In the genomic region with DNA sequence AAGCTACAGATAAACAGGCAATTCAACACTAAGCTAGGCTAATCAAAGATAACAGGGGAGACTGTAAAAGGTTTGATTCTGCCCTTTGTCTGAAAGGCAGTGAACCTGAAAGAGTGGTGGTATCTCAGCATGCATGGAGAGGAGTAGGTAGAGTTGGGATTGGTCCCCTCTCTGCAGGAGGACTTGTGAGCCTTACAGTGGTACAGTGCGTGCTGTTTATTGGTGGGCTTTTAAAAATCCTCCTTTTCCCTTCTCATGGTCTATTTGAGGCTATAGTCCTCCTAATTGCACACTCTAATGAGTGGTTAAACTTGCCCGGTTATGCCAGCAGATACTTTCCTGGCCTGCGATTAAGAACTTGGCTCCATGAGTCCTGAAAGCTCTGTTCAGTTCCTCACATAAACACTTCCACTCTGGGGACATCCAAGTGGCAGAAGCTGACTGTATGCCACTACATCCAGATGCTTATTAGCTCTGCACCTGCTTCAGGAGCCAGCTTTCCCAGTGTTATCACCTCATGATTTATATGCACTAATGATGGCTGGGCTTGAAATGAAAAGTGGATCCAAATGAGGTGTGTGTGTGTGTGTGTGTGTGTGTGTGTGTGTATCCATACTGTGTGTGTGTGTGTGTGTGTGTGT, we compare ENCODE assay signal across 21 mouse cellular contexts.
DNase-seq lines count a peak whose midpoint lies in the region; ATAC-seq and TF ChIP-seq lines count a peak whose summit lies in the region.
"Had no signal": no experiment of that assay in that cellular context is flagged by ENCODE, and none has a peak within 500 bp of the region (broad histone marks: within the 10 kb centered on the region; RNA-seq: fewer than 3 reads in every experiment).

No protein-coding gene starts in this region.

- no peak overlapping the region for H3K27ac ChIP-seq in hindbrain, embryonic 12.5 days
- no peak overlapping the region for H3K27ac ChIP-seq in hindbrain, embryonic 10.5 days
- H3K27ac ChIP-seq in midbrain, postnatal 0 days (ENCODE audit: low read depth, low read length), result no peak overlapping the region
- H3K27ac ChIP-seq in midbrain, embryonic 10.5 days (replicated peaks), result no peak overlapping the region
- H3K27ac ChIP-seq in hindbrain, embryonic 14.5 days, result no peak overlapping the region
- H3K27ac ChIP-seq: embryonic facial prominence, embryonic 10.5 days; heart, adult 2 months; heart, embryonic 13.5 days; liver, embryonic 15.5 days; lung, embryonic 15.5 days had no signal

- ATAC-seq in hindbrain, embryonic 12.5 days (ENCODE audit: low FRiP score), result 0 out of 2 replicates have a peak, but pooled peaks have one; percentile 19
- no peak for ATAC-seq in midbrain, postnatal 0 days (ENCODE audit: low FRiP score)
- ATAC-seq in hindbrain, embryonic 14.5 days (ENCODE audit: low FRiP score), result peak; percentile 71
- ATAC-seq: CD4-positive, CD25-positive, alpha-beta regulatory T cell, adult 4 months had no signal

- no peak for DNase-seq in hindbrain, embryonic 10.5 days (ENCODE audit: low spot score)
- DNase-seq in midbrain, postnatal 0 days (ENCODE audit: low spot score), result peak; percentile 51
- no peak for DNase-seq in midbrain, embryonic 10.5 days (ENCODE audit: low spot score)
- DNase-seq in hindbrain, embryonic 14.5 days (ENCODE audit: low spot score), result no peak
- no peak for DNase-seq in thymus, adult 18-20 months
- DNase-seq in layer of hippocampus, postnatal 14 days (ENCODE audit: low spot score in 2 of 2), result no peak
- DNase-seq: adrenal gland, postnatal 14 days; cerebellum, adult 9-11 months; gastrocnemius, postnatal 36 days; heart, adult 2 months; heart, postnatal 14 days; kidney, adult 11 months; kidney, postnatal 4 days; liver; lung, postnatal 36 days had no signal

- H3K9ac ChIP-seq in hindbrain, embryonic 12.5 days, result no peak overlapping the region
- H3K9ac ChIP-seq in midbrain, postnatal 0 days (replicated peaks; ENCODE audit: low read length, poor library complexity, severe bottlenecking), result no peak overlapping the region
- no peak overlapping the region for H3K9ac ChIP-seq in hindbrain, embryonic 14.5 days
- H3K9ac ChIP-seq: heart, embryonic 13.5 days; liver, embryonic 15.5 days; lung, embryonic 15.5 days had no signal

- H3K36me3 ChIP-seq in hindbrain, embryonic 12.5 days, result no peaks in the 10 kb centered on the region
- no peaks in the 10 kb centered on the region for H3K36me3 ChIP-seq in hindbrain, embryonic 10.5 days
- H3K36me3 ChIP-seq in midbrain, postnatal 0 days (ENCODE audit: insufficient read depth, low read length), result no peaks in the 10 kb centered on the region
- no peaks in the 10 kb centered on the region for H3K36me3 ChIP-seq in midbrain, embryonic 10.5 days
- H3K36me3 ChIP-seq in hindbrain, embryonic 14.5 days (replicated peaks; ENCODE audit: control insufficient read depth, insufficient read depth), result no peaks in the 10 kb centered on the region
- H3K36me3 ChIP-seq: embryonic facial prominence, embryonic 10.5 days; heart, embryonic 13.5 days; liver, embryonic 15.5 days; lung, embryonic 15.5 days had no signal

- no peak overlapping the region for H3K4me3 ChIP-seq in hindbrain, embryonic 12.5 days
- no peak overlapping the region for H3K4me3 ChIP-seq in hindbrain, embryonic 10.5 days
- no peak overlapping the region for H3K4me3 ChIP-seq in midbrain, postnatal 0 days (ENCODE audit: low read depth, low read length)
- no peak overlapping the region for H3K4me3 ChIP-seq in midbrain, embryonic 10.5 days
- H3K4me3 ChIP-seq in hindbrain, embryonic 14.5 days (replicated peaks; ENCODE audit: low read length), result no peak overlapping the region
- H3K4me3 ChIP-seq: embryonic facial prominence, embryonic 10.5 days; heart, adult 2 months; heart, embryonic 13.5 days; liver, embryonic 15.5 days; lung, embryonic 15.5 days had no signal

- H3K4me1 ChIP-seq in hindbrain, embryonic 12.5 days, result peaks cover 3% of the 10 kb centered on the region; the same call in 1 of the 2 replicates
- H3K4me1 ChIP-seq in hindbrain, embryonic 10.5 days (replicated peaks), result peaks cover 7% of the 10 kb centered on the region; the same call in 1 of the 2 replicates
- H3K4me1 ChIP-seq in midbrain, postnatal 0 days (ENCODE audit: insufficient read depth, low read length), result no peaks in the 10 kb centered on the region
- peaks cover 10% of the 10 kb centered on the region for H3K4me1 ChIP-seq in midbrain, embryonic 10.5 days
- H3K4me1 ChIP-seq in hindbrain, embryonic 14.5 days (replicated peaks; ENCODE audit: control insufficient read depth, insufficient read depth, low read length), result no peaks in the 10 kb centered on the region
- H3K4me1 ChIP-seq: embryonic facial prominence, embryonic 10.5 days; heart, embryonic 13.5 days; liver, embryonic 15.5 days; lung, embryonic 15.5 days had no signal

- no peak overlapping the region for H3K4me2 ChIP-seq in hindbrain, embryonic 12.5 days (replicated peaks)
- no peak overlapping the region for H3K4me2 ChIP-seq in midbrain, postnatal 0 days (ENCODE audit: low read depth, low read length, poor library complexity, severe bottlenecking)
- no peak overlapping the region for H3K4me2 ChIP-seq in hindbrain, embryonic 14.5 days (replicated peaks)
- H3K4me2 ChIP-seq: heart, embryonic 13.5 days; liver, embryonic 15.5 days; lung, embryonic 15.5 days had no signal

- TF ChIP-seq CTCF in midbrain, postnatal 0 days (IDR thresholded peaks at IDR 0.05), result no peak

- 81% methylated on average over 3 of the region's 3 CpGs for WGBS in hindbrain, embryonic 12.5 days
- 81% methylated on average over 3 of the region's 3 CpGs for WGBS in hindbrain, embryonic 10.5 days
- WGBS in midbrain, postnatal 0 days, result 71% methylated on average over 3 of the region's 3 CpGs
- WGBS in midbrain, embryonic 10.5 days, result 85% methylated on average over 3 of the region's 3 CpGs
- WGBS in hindbrain, embryonic 14.5 days, result 66% methylated on average over 3 of the region's 3 CpGs

- H3K27me3 ChIP-seq in hindbrain, embryonic 12.5 days, result no peaks in the 10 kb centered on the region
- H3K27me3 ChIP-seq in hindbrain, embryonic 10.5 days (ENCODE audit: insufficient read depth, poor library complexity, severe bottlenecking), result no peaks in the 10 kb centered on the region
- H3K27me3 ChIP-seq in midbrain, postnatal 0 days (ENCODE audit: insufficient read depth, low read length), result no peaks in the 10 kb centered on the region
- H3K27me3 ChIP-seq in midbrain, embryonic 10.5 days (ENCODE audit: low read depth, poor library complexity, severe bottlenecking), result no peaks in the 10 kb centered on the region
- H3K27me3 ChIP-seq in hindbrain, embryonic 14.5 days (ENCODE audit: control insufficient read depth, insufficient read depth, low read length), result no peaks in the 10 kb centered on the region
- H3K27me3 ChIP-seq: heart, embryonic 13.5 days; liver, embryonic 15.5 days; lung, embryonic 15.5 days had no signal

- H3K9me3 ChIP-seq in hindbrain, embryonic 12.5 days (replicated peaks), result no peaks in the 10 kb centered on the region
- no peaks in the 10 kb centered on the region for H3K9me3 ChIP-seq in hindbrain, embryonic 10.5 days
- H3K9me3 ChIP-seq in midbrain, postnatal 0 days (ENCODE audit: low read length), result no peaks in the 10 kb centered on the region
- H3K9me3 ChIP-seq in midbrain, embryonic 10.5 days (replicated peaks), result no peaks in the 10 kb centered on the region
- H3K9me3 ChIP-seq in hindbrain, embryonic 14.5 days (ENCODE audit: control insufficient read depth, low read length), result no peaks in the 10 kb centered on the region
- H3K9me3 ChIP-seq: embryonic facial prominence, embryonic 10.5 days; liver, embryonic 15.5 days; lung, embryonic 15.5 days had no signal
